Mouse (Mus musculus): ENCODE data around the gene Cadm3. TPM values are rescaled to one million over a fixed set of nuclear protein-coding genes. Genes with fewer than 3 reads are reported as not detected.
"Not testable (repeated sequence)": the region's sequence is repeated elsewhere in the genome, so short reads cannot be mapped to it uniquely, and the experiment has no call there.

The Cadm3 gene
- polyA plus RNA-seq, 1 experiment from 2014 or later: not detected

DNA sequence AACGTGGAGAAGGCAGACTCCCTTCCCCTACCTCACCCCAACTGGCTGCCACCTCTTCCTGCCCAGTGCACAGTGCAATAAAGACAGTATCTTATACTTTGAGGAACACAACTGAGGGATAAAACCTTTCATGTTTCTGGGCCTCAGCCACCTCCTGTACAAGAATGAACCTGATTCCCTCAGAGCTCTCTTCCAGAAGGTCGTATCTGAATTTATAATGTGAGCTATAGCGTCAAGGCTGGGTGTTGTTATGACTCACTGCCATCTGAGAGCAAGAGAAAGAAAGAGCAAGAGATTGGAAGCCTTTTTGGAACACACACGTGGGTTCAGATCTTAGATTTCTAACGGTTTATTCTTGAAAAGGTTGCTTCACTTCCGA is 45.3 kb downstream of the Cadm3 start:
- in situ Hi-C loops (cut with MboI; ENCODE audit: low pct_unique_long_range_greater_than_20kb): no loop called here
- no peak for DNase-seq (ENCODE audit: low read depth, low spot score)
- ChIA-PET CTCF (no interaction called here), POLR2A (no interaction called here)
- H3K27me3 ChIP-seq: peaks cover 11% of the 10 kb centered on the region
- no peak for ATAC-seq
- TF ChIP-seq CTCF (IDR thresholded peaks at IDR 0.05): no peak

DNA sequence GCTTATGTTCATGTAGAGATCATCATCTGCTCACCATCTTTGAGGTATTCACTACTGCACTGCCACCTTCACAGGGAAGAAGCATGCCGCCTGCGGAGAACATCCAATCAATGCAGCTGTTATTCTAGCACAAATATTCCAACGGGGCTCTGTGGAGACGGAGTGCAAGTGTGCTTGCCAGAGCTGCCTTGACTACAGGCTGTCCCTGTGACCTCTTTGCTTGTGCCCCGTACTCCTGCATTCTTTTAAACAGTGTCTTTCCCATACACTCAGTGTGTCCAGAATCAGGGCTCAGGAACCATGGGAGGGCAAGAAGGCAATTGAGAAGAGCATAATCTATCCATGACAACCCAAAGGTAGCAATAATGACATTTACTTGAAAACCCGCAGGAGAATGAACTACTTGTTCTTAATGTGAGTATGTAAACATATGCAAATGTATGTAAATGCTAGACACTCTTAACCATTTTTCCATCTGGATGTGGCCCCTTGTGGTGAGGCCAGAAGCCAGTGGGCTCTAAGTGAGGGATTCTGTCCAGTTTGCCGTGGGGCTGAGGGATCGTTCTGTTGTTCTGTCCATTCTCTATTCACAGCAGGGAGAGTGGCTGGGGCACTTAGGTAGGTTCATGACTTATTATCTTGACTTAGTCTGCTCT is 45.8 kb downstream of the Cadm3 start:
- POLR2A ChIA-PET: no interaction called here
- TF ChIP-seq CTCF (IDR thresholded peaks at IDR 0.05): no peak
- DNase-seq (ENCODE audit: low read depth, low spot score) (no peak), ATAC-seq (no peak)
- peaks cover 11% of the 10 kb centered on the region for H3K27me3 ChIP-seq
- in situ Hi-C loops (cut with MboI; ENCODE audit: low pct_unique_long_range_greater_than_20kb): no loop called here
- CTCF ChIA-PET: no interaction called here

DNA sequence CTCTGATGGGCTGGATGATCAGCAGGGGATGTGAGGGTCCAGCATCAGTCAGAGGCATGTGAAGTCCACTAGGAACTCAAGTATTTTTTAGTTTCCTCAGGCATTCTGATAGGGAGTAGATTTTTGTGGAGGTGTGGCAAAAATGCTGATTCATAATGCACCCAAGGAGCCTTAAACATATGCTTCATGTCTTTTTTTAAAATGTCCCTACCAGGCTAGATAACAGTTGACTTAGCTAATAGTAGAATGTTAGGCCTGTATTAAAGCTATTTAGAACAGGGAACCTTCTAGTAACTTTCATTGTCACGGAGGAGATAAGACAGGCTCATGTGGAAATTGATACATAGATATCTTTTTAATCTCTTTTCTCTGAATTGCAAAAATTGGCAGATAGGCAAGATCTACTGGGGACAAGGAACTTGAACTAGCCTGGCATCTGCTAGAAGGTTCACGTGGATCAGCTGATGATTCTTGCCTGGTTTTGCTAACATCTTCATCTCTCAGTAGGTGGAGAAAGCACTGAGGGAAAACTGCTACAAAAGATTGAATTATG is 49.5 kb downstream of the Cadm3 start:
- peaks cover 11% of the 10 kb centered on the region for H3K27me3 ChIP-seq
- ChIA-PET CTCF (no interaction called here), POLR2A (no interaction called here)
- DNase-seq (ENCODE audit: low read depth, low spot score) (no peak), ATAC-seq (no peak)
- no peak for TF ChIP-seq CTCF (IDR thresholded peaks at IDR 0.05)
- in situ Hi-C loops (cut with MboI; ENCODE audit: low pct_unique_long_range_greater_than_20kb): no loop called here

DNA sequence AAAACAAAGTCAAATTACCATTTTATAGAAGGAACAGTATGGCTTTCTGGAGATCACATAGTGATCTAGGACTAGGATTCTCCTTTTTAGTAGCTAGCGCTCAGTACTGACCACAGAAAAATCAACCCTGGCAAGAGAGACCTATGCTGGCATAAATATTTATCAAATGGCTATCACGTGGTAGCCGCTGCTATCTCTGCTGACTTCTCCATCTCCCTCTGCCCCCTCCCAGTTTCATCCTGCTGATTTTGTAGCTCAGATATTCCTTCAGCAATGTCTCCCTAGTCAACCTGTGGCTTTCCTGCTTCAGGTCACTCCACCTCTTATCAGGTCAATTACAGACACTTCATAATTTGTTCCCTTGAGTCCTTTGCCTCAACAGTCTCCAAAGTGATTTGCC is 51.8 kb downstream of the Cadm3 start:
- DNase-seq (ENCODE audit: low read depth, low spot score): no peak
- ATAC-seq: no peak
- in situ Hi-C loops (cut with MboI; ENCODE audit: low pct_unique_long_range_greater_than_20kb): no loop called here
- ChIA-PET POLR2A (no interaction called here), CTCF (no interaction called here)
- no peak for TF ChIP-seq CTCF (IDR thresholded peaks at IDR 0.05)
- peaks cover 7% of the 10 kb centered on the region for H3K27me3 ChIP-seq

DNA sequence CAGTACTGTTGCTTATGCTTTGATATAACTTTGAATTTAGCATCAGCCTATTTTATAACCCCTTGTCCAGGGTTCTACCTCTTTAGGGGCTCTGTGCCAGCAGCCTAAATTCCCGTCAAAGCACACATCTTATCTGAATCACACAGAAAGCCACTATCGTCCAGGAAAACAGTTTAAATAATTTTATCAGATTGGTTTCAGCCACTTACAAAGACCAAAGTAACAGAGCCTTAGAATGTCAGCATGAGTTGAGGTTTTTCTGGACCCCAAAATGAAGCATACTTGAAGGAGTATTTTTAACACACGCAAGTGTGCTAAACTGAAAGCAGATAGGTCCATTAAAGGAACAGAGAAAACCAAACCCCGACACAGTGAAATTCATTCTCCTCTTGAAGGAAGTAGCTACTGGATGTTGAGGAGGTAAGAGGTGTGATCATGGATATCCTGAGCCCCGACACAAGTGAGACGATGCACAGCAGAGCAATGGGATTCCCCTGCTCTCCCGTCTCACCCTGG is 53.9 kb downstream of the Cadm3 start:
- in situ Hi-C loops (cut with MboI; ENCODE audit: low pct_unique_long_range_greater_than_20kb); H3K27me3 ChIP-seq; POLR2A ChIA-PET; CTCF ChIA-PET; DNase-seq (ENCODE audit: low read depth, low spot score); ATAC-seq: not testable (repeated sequence)

DNA sequence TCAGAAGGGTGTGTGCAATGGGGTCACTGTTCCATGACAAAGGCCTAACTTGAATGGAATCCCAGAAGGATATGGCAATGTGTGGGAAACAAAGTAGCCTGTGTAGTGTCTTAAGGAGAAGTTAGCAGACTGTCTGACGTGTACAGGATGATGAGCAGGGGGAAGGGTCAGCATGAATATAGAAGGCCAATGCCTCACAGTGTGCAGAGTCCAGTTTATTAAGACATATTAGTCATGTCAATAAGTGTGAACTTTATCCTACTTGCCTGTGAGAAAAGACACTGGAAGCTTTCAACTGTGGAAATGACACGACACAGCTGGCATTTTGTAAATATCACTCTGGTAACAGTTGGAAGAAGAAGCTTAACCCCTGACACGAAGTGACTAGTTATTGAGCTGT is 64.7 kb downstream of the Cadm3 start:
- DNase-seq (ENCODE audit: low read depth, low spot score): not testable (repeated sequence)

More for the DNA sequence above, 64.7 kb downstream of the Cadm3 start:
- CTCF ChIA-PET: interaction anchor here (1.3 kb wide), 1 partner anchor 11 kb away, joined by 3 read pairs; no protein-coding TSS in a partner anchor
- POLR2A ChIA-PET; in situ Hi-C loops (cut with MboI; ENCODE audit: low pct_unique_long_range_greater_than_20kb); ATAC-seq; H3K27me3 ChIP-seq: not testable (repeated sequence)

Other genes starting within 250 kb of the Cadm3 start
- not detected for gene Olfr1408, start 230.3 kb downstream of the Cadm3 start, polyA plus RNA-seq (2021)
- not detected for gene Olfr1406, start 177.1 kb downstream of the Cadm3 start, polyA plus RNA-seq (2021)
- not detected for gene Olfr218, start 169.9 kb downstream of the Cadm3 start, polyA plus RNA-seq (2021)
- gene Olfr1404, start 155.3 kb downstream of the Cadm3 start, polyA plus RNA-seq (2021): not detected
- gene Fcer1a, start 140.5 kb downstream of the Cadm3 start, polyA plus RNA-seq (2021): not detected
- gene Olfr418, start 101.7 kb downstream of the Cadm3 start, polyA plus RNA-seq (2021): not detected
- gene Mptx2, start 89.9 kb downstream of the Cadm3 start, polyA plus RNA-seq (2021): not detected
- not detected for gene Ackr1, start 33.9 kb downstream of the Cadm3 start, polyA plus RNA-seq (2021)
- 0.13 TPM for gene Aim2, start 16.8 kb downstream of the Cadm3 start, polyA plus RNA-seq (2021)
- gene Ifi206, start 123.3 kb upstream of the Cadm3 start, polyA plus RNA-seq (2021): not detected
- gene Ifi214, start 168.3 kb upstream of the Cadm3 start, polyA plus RNA-seq (2021): not detected
- gene Ifi213, start 231.6 kb upstream of the Cadm3 start, polyA plus RNA-seq (2021): not detected

Measured in Patski (cell line).